Mouse (Mus musculus): ENCODE data around the gene Dzip1.

Dzip1 gene

GRCm38 (mm10) chr14:118922251-118922650, 3.0 kb downstream of the Dzip1 start:
- DNase-seq (ENCODE audit: low read depth) = no peak

- no peak for DNase-seq (ENCODE audit: low read depth)
These were observed 4.6 kb downstream of the Dzip1 start for GRCm38 (mm10) chr14:118920654-118921053.

GRCm38 (mm10) chr14:118919025-118919424, 6.2 kb downstream of the Dzip1 start:
- peak; percentile 64 for DNase-seq (ENCODE audit: low read depth)

GRCm38 (mm10) chr14:118913651-118914050, 11.6 kb downstream of the Dzip1 start:
- no peak for DNase-seq (ENCODE audit: low read depth)

GRCm38 (mm10) chr14:118911521-118911920, 13.7 kb downstream of the Dzip1 start:
- DNase-seq (ENCODE audit: low read depth) = no peak

GRCm38 (mm10) chr14:118910332-118911222, 14.7 kb downstream of the Dzip1 start:
- DNase-seq (ENCODE audit: low read depth) = peak; percentile 83

GRCm38 (mm10) chr14:118909872-118910271, 15.4 kb downstream of the Dzip1 start:
- no peak for DNase-seq (ENCODE audit: low read depth)

GRCm38 (mm10) chr14:118907592-118907991, 17.7 kb downstream of the Dzip1 start:
- no peak for DNase-seq (ENCODE audit: low read depth)

- DNase-seq (ENCODE audit: low read depth) = no peak
These were observed 21.2 kb downstream of the Dzip1 start for GRCm38 (mm10) chr14:118903867-118904562.

- DNase-seq (ENCODE audit: low read depth) = no peak
These were observed 21.9 kb downstream of the Dzip1 start for GRCm38 (mm10) chr14:118903397-118903796.

GRCm38 (mm10) chr14:118900911-118901310, 24.3 kb downstream of the Dzip1 start:
- DNase-seq (ENCODE audit: low read depth) = no peak

GRCm38 (mm10) chr14:118899940-118900339, 25.3 kb downstream of the Dzip1 start:
- no peak for DNase-seq (ENCODE audit: low read depth)

GRCm38 (mm10) chr14:118895655-118896054, 29.6 kb downstream of the Dzip1 start:
- DNase-seq (ENCODE audit: low read depth) = no peak

GRCm38 (mm10) chr14:118895228-118895627, 30.0 kb downstream of the Dzip1 start:
- no peak for DNase-seq (ENCODE audit: low read depth)

GRCm38 (mm10) chr14:118890101-118890500, 35.2 kb downstream of the Dzip1 start:
- no peak for DNase-seq (ENCODE audit: low read depth)

- no peak for DNase-seq (ENCODE audit: low read depth)
These were observed 41.1 kb downstream of the Dzip1 start for GRCm38 (mm10) chr14:118884250-118884556.

- DNase-seq (ENCODE audit: low read depth) = no peak
These were observed 41.7 kb downstream of the Dzip1 start for GRCm38 (mm10) chr14:118883344-118884249.

- DNase-seq (ENCODE audit: low read depth) = no peak
These were observed 44.6 kb downstream of the Dzip1 start for GRCm38 (mm10) chr14:118880696-118881095.

GRCm38 (mm10) chr14:118878346-118878910, 46.8 kb downstream of the Dzip1 start:
- no peak for DNase-seq (ENCODE audit: low read depth)

- DNase-seq (ENCODE audit: low read depth) = no peak
These were observed 50.4 kb downstream of the Dzip1 start for GRCm38 (mm10) chr14:118874786-118875415.

- no peak for DNase-seq (ENCODE audit: low read depth)
These were observed 51.1 kb downstream of the Dzip1 start for GRCm38 (mm10) chr14:118874126-118874525.
